Mouse (Mus musculus): ENCODE data around the gene Ltbr. TPM values are rescaled to one million over a fixed set of nuclear protein-coding genes. Genes with fewer than 3 reads are reported as not detected.

The Ltbr gene
- total RNA-seq (2014; rRNA removed) (55.9 and 57.1 TPM in 2 replicates), polyA plus RNA-seq (2012; rRNA removed) (102 and 106 TPM in 2 replicates)

DNA sequence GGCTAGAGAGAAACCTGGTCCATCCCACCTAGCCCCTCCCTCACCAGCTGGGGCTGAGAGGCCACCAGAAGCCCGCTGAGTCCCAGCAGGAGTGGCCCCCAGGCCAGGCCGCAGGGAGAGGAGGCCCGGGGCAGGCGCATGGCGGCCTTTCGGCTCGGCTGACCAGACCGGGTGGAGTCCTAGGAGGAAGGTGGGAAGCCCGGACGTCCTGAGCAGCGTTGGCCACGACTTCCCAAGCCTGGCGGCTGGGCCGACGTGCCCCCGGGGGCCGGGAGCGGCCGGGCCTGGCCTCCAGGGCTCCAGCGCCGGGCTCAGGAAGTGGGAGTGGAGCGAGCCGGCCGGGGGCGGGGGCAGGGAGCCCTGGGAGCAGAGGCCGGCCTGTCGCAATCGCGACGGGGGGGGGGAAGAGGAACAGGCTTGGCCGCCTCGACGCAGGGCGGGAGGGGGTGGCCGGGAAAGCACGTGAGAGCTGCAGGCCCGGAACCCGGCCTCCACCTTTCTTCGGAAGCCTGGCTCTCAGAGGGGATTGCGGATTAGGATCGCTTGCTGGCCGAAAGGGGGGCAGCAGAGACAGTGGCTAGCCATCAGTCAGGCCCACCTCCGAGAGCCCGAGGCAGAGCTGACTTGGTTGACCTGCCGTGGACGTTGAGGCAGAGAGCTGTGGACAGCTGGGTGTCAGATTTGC, at the start of gene Ltbr:
TSS of gene Ltbr (minus strand) at position 340 of the 685 bp plus-strand sequence.
- no peaks in the 10 kb centered on the region for H3K27me3 ChIP-seq (ENCODE audit: control insufficient read depth, insufficient read depth, low read length)
- H3K79me2 ChIP-seq (ENCODE audit: control insufficient read depth, insufficient read depth, low read length), result peaks cover 11% of the 10 kb centered on the region; the same call in 1 of the 2 replicates
- 2% methylated on average over 45 of the region's 46 CpGs for WGBS
- DNase-seq (ENCODE audit: extremely low read depth, low read depth, low spot score), result peak; percentile 74
- peaks cover 33% of the 10 kb centered on the region for H3K4me1 ChIP-seq (ENCODE audit: control insufficient read depth, insufficient read depth, low read length)
- peak within 1 kb of the TSS; percentile 80 for H3K4me3 ChIP-seq (ENCODE audit: insufficient read depth, low read depth, low read length)
- peak within 1 kb of the TSS; percentile 92 for H3K27ac ChIP-seq (replicated peaks; ENCODE audit: insufficient read depth, low read depth, low read length)
- H3K36me3 ChIP-seq (ENCODE audit: control insufficient read depth, insufficient read depth, low read length), result peaks cover 9% of the 10 kb centered on the region; the same call in 1 of the 2 replicates
- peak within 1 kb of the TSS; percentile 91 for H3K9ac ChIP-seq (ENCODE audit: low read depth, low read length)
- no peak for TF ChIP-seq CTCF (IDR thresholded peaks at IDR 0.05; ENCODE audit: low read depth, low read length)
- peak; percentile 69; the same call in 1 of the 2 replicates for TF ChIP-seq POLR2A (IDR thresholded peaks at IDR 0.05; ENCODE audit: extremely low read depth, insufficient read depth, low read length)

DNA sequence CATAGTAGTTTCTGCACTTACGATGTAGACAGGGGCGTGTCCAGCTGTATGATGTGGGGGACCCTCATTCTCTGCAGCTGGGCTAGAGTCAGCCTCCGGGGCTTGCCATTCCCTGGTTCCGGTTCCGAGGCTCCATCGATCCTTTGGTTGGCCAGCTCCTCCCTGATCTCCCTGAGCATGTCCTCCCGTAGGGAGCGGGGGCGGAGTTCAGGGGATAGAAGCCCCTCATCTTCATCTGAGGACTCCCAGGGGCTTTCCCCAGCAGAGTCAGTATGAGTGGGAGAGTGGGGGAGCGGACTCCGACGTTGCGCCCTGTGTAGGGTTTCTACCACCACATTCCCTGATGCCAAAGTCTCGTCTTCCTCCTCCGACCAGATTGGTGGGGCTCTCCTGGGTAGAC, 49.3 kb upstream of the Ltbr start:
- no peak for TF ChIP-seq POLR2A (IDR thresholded peaks at IDR 0.05; ENCODE audit: extremely low read depth, insufficient read depth, low read length)
- no peak for TF ChIP-seq CTCF (IDR thresholded peaks at IDR 0.05; ENCODE audit: low read depth, low read length)
- no peak overlapping the region; the same call in 1 of the 2 replicates for H3K9ac ChIP-seq (ENCODE audit: low read depth, low read length)
- peaks cover 25% of the 10 kb centered on the region; the same call in 1 of the 2 replicates for H3K36me3 ChIP-seq (ENCODE audit: control insufficient read depth, insufficient read depth, low read length)
- no peak overlapping the region for H3K4me3 ChIP-seq (ENCODE audit: insufficient read depth, low read depth, low read length)
- DNase-seq (ENCODE audit: extremely low read depth, low read depth, low spot score), result no peak
- no peaks in the 10 kb centered on the region for H3K27me3 ChIP-seq (ENCODE audit: control insufficient read depth, insufficient read depth, low read length)
- 48% methylated on average over 15 of the region's 15 CpGs for WGBS
- H3K4me1 ChIP-seq (ENCODE audit: control insufficient read depth, insufficient read depth, low read length), result peaks cover 11% of the 10 kb centered on the region
- H3K79me2 ChIP-seq (ENCODE audit: control insufficient read depth, insufficient read depth, low read length), result no peaks in the 10 kb centered on the region
- H3K27ac ChIP-seq (replicated peaks; ENCODE audit: insufficient read depth, low read depth, low read length), result peak overlapping the region; percentile 48

DNA sequence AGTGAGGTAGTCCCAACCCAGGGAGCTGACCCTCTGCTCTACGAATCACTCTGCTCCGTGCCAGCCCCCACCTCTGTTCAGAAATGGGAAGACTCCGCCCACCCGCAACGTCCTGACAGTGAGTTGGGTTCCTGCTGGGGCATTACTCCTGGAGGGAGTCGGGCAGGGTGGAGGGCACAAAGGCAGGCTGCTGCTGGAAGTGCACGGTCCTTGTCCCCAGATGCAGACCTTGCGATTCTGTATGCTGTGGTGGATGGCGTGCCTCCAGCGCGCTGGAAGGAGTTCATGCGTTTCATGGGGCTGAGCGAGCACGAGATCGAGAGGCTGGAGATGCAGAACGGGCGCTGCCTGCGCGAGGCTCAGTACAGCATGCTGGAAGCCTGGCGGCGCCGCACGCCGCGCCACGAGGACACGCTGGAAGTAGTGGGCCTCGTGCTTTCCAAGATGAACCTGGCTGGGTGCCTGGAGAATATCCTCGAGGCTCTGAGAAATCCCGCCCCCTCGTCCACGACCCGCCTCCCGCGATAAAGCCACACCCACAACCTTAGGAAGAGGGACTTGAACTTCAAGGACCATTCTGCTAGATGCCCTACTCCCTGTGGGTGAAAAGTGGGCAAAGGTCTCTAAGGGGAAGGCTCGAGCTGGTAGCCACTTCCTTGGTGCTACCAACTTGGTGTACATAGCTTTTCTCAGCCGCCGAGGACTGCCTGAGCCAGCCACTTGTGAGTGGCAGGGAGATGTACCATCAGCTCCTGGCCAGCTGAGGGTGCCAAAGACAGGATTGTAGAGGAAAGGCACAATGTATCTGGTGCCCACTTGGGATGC, 48.0 kb upstream of the Ltbr start:
- TF ChIP-seq POLR2A (IDR thresholded peaks at IDR 0.05; ENCODE audit: extremely low read depth, insufficient read depth, low read length) (no peak), CTCF (IDR thresholded peaks at IDR 0.05; ENCODE audit: low read depth, low read length) (peak; percentile 51)
- Histone ChIP-seq H3K79me2 (ENCODE audit: control insufficient read depth, insufficient read depth, low read length) (peaks cover 4% of the 10 kb centered on the region; the same call in 1 of the 2 replicates), H3K4me3 (ENCODE audit: insufficient read depth, low read depth, low read length) (no peak overlapping the region), H3K36me3 (ENCODE audit: control insufficient read depth, insufficient read depth, low read length) (peaks cover 34% of the 10 kb centered on the region; the same call in 1 of the 2 replicates), H3K27me3 (ENCODE audit: control insufficient read depth, insufficient read depth, low read length) (no peaks in the 10 kb centered on the region), H3K9ac (ENCODE audit: low read depth, low read length) (no peak overlapping the region), H3K27ac (replicated peaks; ENCODE audit: insufficient read depth, low read depth, low read length) (no peak overlapping the region), H3K4me1 (ENCODE audit: control insufficient read depth, insufficient read depth, low read length) (peaks cover 11% of the 10 kb centered on the region)
- DNase-seq (ENCODE audit: extremely low read depth, low read depth, low spot score), result no peak
- 70% methylated on average over 38 of the region's 38 CpGs for WGBS

DNA sequence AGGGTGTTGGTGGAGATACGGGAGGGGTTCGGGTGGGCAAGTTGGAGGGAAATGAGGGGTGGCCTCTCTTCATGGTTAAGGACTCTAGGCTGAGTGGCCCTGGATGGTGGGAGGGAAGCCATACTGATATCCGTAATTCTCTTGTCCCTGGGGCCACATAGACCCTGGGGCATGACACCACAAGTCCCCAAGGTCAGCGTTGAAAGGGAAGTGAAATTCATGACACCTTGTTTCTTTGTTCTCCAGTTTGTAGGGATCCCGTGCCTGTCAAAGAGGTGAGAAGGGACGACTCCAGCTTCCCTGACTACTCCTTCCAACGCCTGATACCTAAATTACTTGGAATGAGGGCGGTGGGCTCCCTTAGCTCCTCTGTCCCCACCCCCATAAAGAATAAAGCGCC, 47.2 kb upstream of the Ltbr start:
- WGBS, result 90% methylated on average over 9 of the region's 9 CpGs
- DNase-seq (ENCODE audit: extremely low read depth, low read depth, low spot score), result no peak
- Histone ChIP-seq H3K9ac (ENCODE audit: low read depth, low read length) (no peak overlapping the region), H3K27ac (replicated peaks; ENCODE audit: insufficient read depth, low read depth, low read length) (no peak overlapping the region), H3K4me3 (ENCODE audit: insufficient read depth, low read depth, low read length) (no peak overlapping the region), H3K79me2 (ENCODE audit: control insufficient read depth, insufficient read depth, low read length) (peaks cover 6% of the 10 kb centered on the region; the same call in 1 of the 2 replicates), H3K27me3 (ENCODE audit: control insufficient read depth, insufficient read depth, low read length) (no peaks in the 10 kb centered on the region), H3K36me3 (ENCODE audit: control insufficient read depth, insufficient read depth, low read length) (peaks cover 34% of the 10 kb centered on the region; the same call in 1 of the 2 replicates), H3K4me1 (ENCODE audit: control insufficient read depth, insufficient read depth, low read length) (peaks cover 13% of the 10 kb centered on the region)
- TF ChIP-seq CTCF (IDR thresholded peaks at IDR 0.05; ENCODE audit: low read depth, low read length), result no peak
- no peak for TF ChIP-seq POLR2A (IDR thresholded peaks at IDR 0.05; ENCODE audit: extremely low read depth, insufficient read depth, low read length)

DNA sequence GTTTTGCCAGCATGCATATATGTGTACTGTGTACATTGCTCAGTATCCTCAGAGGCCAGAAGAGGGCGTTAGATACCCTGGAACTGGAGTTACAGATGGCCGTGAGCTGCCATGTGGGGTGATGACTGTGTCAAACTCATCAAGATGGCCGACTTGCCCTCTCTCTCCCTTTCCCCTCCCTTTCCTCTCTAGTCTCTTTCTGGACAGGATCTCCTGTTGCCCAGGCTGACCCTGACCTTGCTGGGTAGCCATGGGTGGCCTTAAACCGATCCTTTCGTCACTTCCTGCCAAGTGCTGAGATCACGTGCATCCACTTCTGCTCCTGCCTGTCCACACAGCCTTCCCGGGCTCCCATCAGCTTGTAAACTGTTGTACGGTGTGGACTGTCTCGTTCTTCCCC, 46.3 kb upstream of the Ltbr start:
- 47% methylated on average over 9 of the region's 9 CpGs for WGBS
- peaks cover 21% of the 10 kb centered on the region for H3K4me1 ChIP-seq (ENCODE audit: control insufficient read depth, insufficient read depth, low read length)
- H3K27me3 ChIP-seq (ENCODE audit: control insufficient read depth, insufficient read depth, low read length), result no peaks in the 10 kb centered on the region
- peaks cover 15% of the 10 kb centered on the region; the same call in 1 of the 2 replicates for H3K79me2 ChIP-seq (ENCODE audit: control insufficient read depth, insufficient read depth, low read length)
- DNase-seq (ENCODE audit: extremely low read depth, low read depth, low spot score), result peak; percentile 62
- no peak overlapping the region for H3K4me3 ChIP-seq (ENCODE audit: insufficient read depth, low read depth, low read length)
- no peak overlapping the region for H3K27ac ChIP-seq (replicated peaks; ENCODE audit: insufficient read depth, low read depth, low read length)
- no peak overlapping the region for H3K9ac ChIP-seq (ENCODE audit: low read depth, low read length)
- peaks cover 34% of the 10 kb centered on the region; the same call in 1 of the 2 replicates for H3K36me3 ChIP-seq (ENCODE audit: control insufficient read depth, insufficient read depth, low read length)
- no peak; the same call in 1 of the 2 replicates for TF ChIP-seq CTCF (IDR thresholded peaks at IDR 0.05; ENCODE audit: low read depth, low read length)
- no peak for TF ChIP-seq POLR2A (IDR thresholded peaks at IDR 0.05; ENCODE audit: extremely low read depth, insufficient read depth, low read length)
